Mouse (Mus musculus): ENCODE measurements at regions not wholly inside any gene's neighbourhood (a gene's known extent, or its start where the extent isn't known, plus 50 kb on each side); places are given as distances from the start of the nearest gene placed in this dataset.

GRCm38 (mm10) chr1:75905699-75906470, 359.8 kb downstream of the Slc4a3 start:
- no peak for TF ChIP-seq POLR2A (IDR thresholded peaks at IDR 0.05; ENCODE audit: low read depth, low read length)
- no peak for TF ChIP-seq CTCF (IDR thresholded peaks at IDR 0.05; ENCODE audit: extremely low read depth, insufficient read depth, insufficient read length, insufficient replicate concordance)
- 80% methylated on average over 9 of the region's 9 CpGs for WGBS

DNA sequence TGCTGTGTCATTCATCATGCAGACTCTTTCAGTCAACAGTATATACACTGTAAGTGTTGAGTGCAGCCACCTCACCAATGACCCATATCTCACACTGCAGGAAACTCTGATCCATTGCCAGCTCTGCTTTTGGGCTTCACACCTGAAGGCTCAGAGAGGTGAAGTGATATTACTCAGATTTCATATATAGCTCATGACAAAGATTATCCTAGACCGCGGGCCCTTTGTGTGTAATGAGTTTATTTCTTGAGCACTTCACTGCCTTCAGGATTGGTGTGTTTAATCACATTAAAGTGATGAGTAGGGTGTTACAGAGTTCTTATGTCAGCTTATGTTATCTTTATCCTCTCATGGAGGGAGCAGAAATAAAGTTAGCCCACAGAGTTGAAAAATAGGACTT, 369.2 kb downstream of the Slc4a3 start:
- H3K27me3 ChIP-seq (ENCODE audit: control insufficient read depth, insufficient read depth, low read length), result no peaks in the 10 kb centered on the region
- H3K36me3 ChIP-seq (ENCODE audit: control insufficient read depth, insufficient read depth, low read length), result no peaks in the 10 kb centered on the region
- H3K4me3 ChIP-seq (ENCODE audit: extremely low read depth, insufficient read depth, insufficient read length), result no peak overlapping the region
- 93% methylated on average over 2 of the region's 2 CpGs for WGBS
- no peak for DNase-seq (ENCODE audit: low read depth in 1 of 2, low spot score in 2 of 2)
- TF ChIP-seq POLR2A (IDR thresholded peaks at IDR 0.05; ENCODE audit: low read depth, low read length) (no peak), CTCF (IDR thresholded peaks at IDR 0.05; ENCODE audit: extremely low read depth, insufficient read depth, insufficient read length, insufficient replicate concordance) (no peak)
- H3K4me1 ChIP-seq (ENCODE audit: control insufficient read depth, insufficient read depth, insufficient read length), result no peaks in the 10 kb centered on the region
- no peak overlapping the region for H3K27ac ChIP-seq (ENCODE audit: insufficient read depth, low read length)

More at GRCm38 (mm10) chr1:75905699-75906470, 359.8 kb downstream of the Slc4a3 start:
- DNase-seq (ENCODE audit: low read depth in 1 of 2, low spot score in 2 of 2), result no peak
- Histone ChIP-seq H3K4me1 (ENCODE audit: control insufficient read depth, insufficient read depth, insufficient read length) (no peaks in the 10 kb centered on the region), H3K27me3 (ENCODE audit: control insufficient read depth, insufficient read depth, low read length) (no peaks in the 10 kb centered on the region), H3K27ac (ENCODE audit: insufficient read depth, low read length) (no peak overlapping the region), H3K4me3 (ENCODE audit: extremely low read depth, insufficient read depth, insufficient read length) (no peak overlapping the region), H3K36me3 (ENCODE audit: control insufficient read depth, insufficient read depth, low read length) (no peaks in the 10 kb centered on the region)

DNA sequence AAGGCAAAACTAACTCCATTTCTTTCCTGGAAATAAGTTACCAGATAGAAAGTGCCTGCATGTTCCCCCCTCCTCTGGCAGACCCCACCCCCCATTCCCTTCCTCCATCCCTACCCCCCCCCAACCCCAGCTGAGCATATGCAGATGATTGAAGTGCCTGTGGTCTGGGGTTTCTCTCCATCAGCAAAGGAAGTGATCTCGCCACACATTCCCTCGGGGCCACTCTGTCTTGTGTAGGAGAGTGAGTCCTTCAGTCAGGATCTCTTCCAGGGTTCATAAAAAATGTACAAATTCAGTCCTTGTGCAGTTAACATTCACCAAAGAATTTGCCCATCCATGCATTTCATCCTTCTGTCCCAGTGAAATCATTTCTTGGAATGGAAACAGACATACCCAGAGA, 370.1 kb downstream of the Slc4a3 start:
- 16% methylated on average over 2 of the region's 2 CpGs for WGBS

DNA sequence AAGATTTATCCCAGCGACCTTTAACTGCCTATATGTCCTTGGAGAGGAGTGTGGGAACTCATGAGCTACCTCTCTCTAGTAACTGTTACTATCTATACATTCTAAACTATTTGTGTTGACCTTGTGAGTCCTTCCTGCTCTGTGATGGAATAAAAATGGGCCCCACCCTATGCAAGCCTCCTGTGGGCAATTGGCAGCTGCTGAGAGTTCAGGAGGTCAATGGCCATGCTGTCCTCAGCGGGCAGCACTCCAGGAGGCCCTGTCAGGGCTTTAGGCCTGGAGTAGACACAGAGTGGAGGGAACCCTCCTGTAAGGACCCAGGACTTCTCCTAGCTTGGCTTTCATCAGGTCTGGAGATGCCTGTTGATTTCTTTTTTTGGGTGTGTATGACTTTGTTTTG, 373.1 kb downstream of the Slc4a3 start:
- H3K4me1 ChIP-seq (ENCODE audit: control insufficient read depth, insufficient read depth, insufficient read length), result no peaks in the 10 kb centered on the region
- TF ChIP-seq POLR2A (IDR thresholded peaks at IDR 0.05; ENCODE audit: low read depth, low read length) (no peak), CTCF (IDR thresholded peaks at IDR 0.05; ENCODE audit: extremely low read depth, insufficient read depth, insufficient read length, insufficient replicate concordance) (no peak)
- 70% methylated on average over 2 of the region's 2 CpGs for WGBS
- H3K27me3 ChIP-seq (ENCODE audit: control insufficient read depth, insufficient read depth, low read length), result no peaks in the 10 kb centered on the region
- no peak for DNase-seq (ENCODE audit: low read depth in 1 of 2, low spot score in 2 of 2)
- no peaks in the 10 kb centered on the region for H3K36me3 ChIP-seq (ENCODE audit: control insufficient read depth, insufficient read depth, low read length)
- H3K4me3 ChIP-seq (ENCODE audit: extremely low read depth, insufficient read depth, insufficient read length), result no peak overlapping the region
- H3K27ac ChIP-seq (ENCODE audit: insufficient read depth, low read length), result no peak overlapping the region

More for the DNA sequence above, 370.1 kb downstream of the Slc4a3 start:
- Histone ChIP-seq H3K27ac (ENCODE audit: insufficient read depth, low read length) (no peak overlapping the region), H3K27me3 (ENCODE audit: control insufficient read depth, insufficient read depth, low read length) (no peaks in the 10 kb centered on the region), H3K4me1 (ENCODE audit: control insufficient read depth, insufficient read depth, insufficient read length) (no peaks in the 10 kb centered on the region), H3K36me3 (ENCODE audit: control insufficient read depth, insufficient read depth, low read length) (no peaks in the 10 kb centered on the region), H3K4me3 (ENCODE audit: extremely low read depth, insufficient read depth, insufficient read length) (no peak overlapping the region)
- no peak for DNase-seq (ENCODE audit: low read depth in 1 of 2, low spot score in 2 of 2)
- no peak for TF ChIP-seq CTCF (IDR thresholded peaks at IDR 0.05; ENCODE audit: extremely low read depth, insufficient read depth, insufficient read length, insufficient replicate concordance)
- no peak for TF ChIP-seq POLR2A (IDR thresholded peaks at IDR 0.05; ENCODE audit: low read depth, low read length)

- no peaks in the 10 kb centered on the region for H3K36me3 ChIP-seq (ENCODE audit: control insufficient read depth, insufficient read depth, low read length)
- TF ChIP-seq CTCF (IDR thresholded peaks at IDR 0.05; ENCODE audit: extremely low read depth, insufficient read depth, insufficient read length, insufficient replicate concordance) (no peak), POLR2A (IDR thresholded peaks at IDR 0.05; ENCODE audit: low read depth, low read length) (no peak)
- DNase-seq (ENCODE audit: low read depth in 1 of 2, low spot score in 2 of 2), result no peak
- H3K27ac ChIP-seq (ENCODE audit: insufficient read depth, low read length), result no peak overlapping the region
- H3K4me3 ChIP-seq (ENCODE audit: extremely low read depth, insufficient read depth, insufficient read length), result no peak overlapping the region
- no peaks in the 10 kb centered on the region for H3K27me3 ChIP-seq (ENCODE audit: control insufficient read depth, insufficient read depth, low read length)
- no peaks in the 10 kb centered on the region for H3K4me1 ChIP-seq (ENCODE audit: control insufficient read depth, insufficient read depth, insufficient read length)
- 88% methylated on average over 8 of the region's 8 CpGs for WGBS
Observed at GRCm38 (mm10) chr1:75925046-75925445, 379.0 kb downstream of the Slc4a3 start.

DNA sequence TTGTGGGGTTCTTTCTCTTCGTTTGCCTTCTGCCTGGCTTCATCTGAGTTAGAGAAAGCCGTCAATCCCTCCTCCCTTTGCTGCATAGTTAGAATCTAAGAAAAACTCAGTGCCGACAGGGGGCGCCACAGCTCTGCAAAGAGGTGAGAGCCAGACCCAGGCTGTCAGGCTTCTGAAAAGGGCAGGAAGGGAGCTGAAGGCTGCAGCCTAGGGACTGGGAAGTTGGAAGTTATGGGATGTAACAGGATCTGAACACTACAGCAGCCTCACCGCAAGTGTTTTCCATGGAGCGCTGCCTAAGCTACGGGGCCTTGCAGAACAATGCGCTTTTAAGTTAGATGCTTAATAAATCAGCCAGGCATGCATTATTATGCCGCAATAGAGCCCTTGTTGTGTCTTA, 379.7 kb downstream of the Slc4a3 start:
- no peak for TF ChIP-seq CTCF (IDR thresholded peaks at IDR 0.05; ENCODE audit: extremely low read depth, insufficient read depth, insufficient read length, insufficient replicate concordance)
- TF ChIP-seq POLR2A (IDR thresholded peaks at IDR 0.05; ENCODE audit: low read depth, low read length), result no peak
- no peaks in the 10 kb centered on the region for H3K27me3 ChIP-seq (ENCODE audit: control insufficient read depth, insufficient read depth, low read length)
- 39% methylated on average over 9 of the region's 9 CpGs for WGBS
- no peaks in the 10 kb centered on the region for H3K4me1 ChIP-seq (ENCODE audit: control insufficient read depth, insufficient read depth, insufficient read length)
- no peak for DNase-seq (ENCODE audit: low read depth in 1 of 2, low spot score in 2 of 2)
- no peaks in the 10 kb centered on the region for H3K36me3 ChIP-seq (ENCODE audit: control insufficient read depth, insufficient read depth, low read length)
- no peak overlapping the region for H3K4me3 ChIP-seq (ENCODE audit: extremely low read depth, insufficient read depth, insufficient read length)
- no peak overlapping the region for H3K27ac ChIP-seq (ENCODE audit: insufficient read depth, low read length)

GRCm38 (mm10) chr1:75931852-75932251, 385.8 kb downstream of the Slc4a3 start:
- Histone ChIP-seq H3K4me1 (ENCODE audit: control insufficient read depth, insufficient read depth, insufficient read length) (no peaks in the 10 kb centered on the region), H3K27ac (ENCODE audit: insufficient read depth, low read length) (no peak overlapping the region), H3K36me3 (ENCODE audit: control insufficient read depth, insufficient read depth, low read length) (no peaks in the 10 kb centered on the region), H3K4me3 (ENCODE audit: extremely low read depth, insufficient read depth, insufficient read length) (no peak overlapping the region), H3K27me3 (ENCODE audit: control insufficient read depth, insufficient read depth, low read length) (no peaks in the 10 kb centered on the region)
- TF ChIP-seq CTCF (IDR thresholded peaks at IDR 0.05; ENCODE audit: extremely low read depth, insufficient read depth, insufficient read length, insufficient replicate concordance) (no peak), POLR2A (IDR thresholded peaks at IDR 0.05; ENCODE audit: low read depth, low read length) (no peak)
- DNase-seq (ENCODE audit: low read depth in 1 of 2, low spot score in 2 of 2), result no peak
- 66% methylated on average over 2 of the region's 2 CpGs for WGBS

Data from spleen, adult 2 months (tissue).